Mouse (Mus musculus): ENCODE results near the gene N4bp2l2.
A peak's percentile ranks its signal among the peaks of the same experiment; 100 is the strongest.
"Not testable (repeated sequence)": the region's sequence is repeated elsewhere in the genome, so short reads cannot be mapped to it uniquely, and the experiment has no call there.

N4bp2l2 gene

DNA sequence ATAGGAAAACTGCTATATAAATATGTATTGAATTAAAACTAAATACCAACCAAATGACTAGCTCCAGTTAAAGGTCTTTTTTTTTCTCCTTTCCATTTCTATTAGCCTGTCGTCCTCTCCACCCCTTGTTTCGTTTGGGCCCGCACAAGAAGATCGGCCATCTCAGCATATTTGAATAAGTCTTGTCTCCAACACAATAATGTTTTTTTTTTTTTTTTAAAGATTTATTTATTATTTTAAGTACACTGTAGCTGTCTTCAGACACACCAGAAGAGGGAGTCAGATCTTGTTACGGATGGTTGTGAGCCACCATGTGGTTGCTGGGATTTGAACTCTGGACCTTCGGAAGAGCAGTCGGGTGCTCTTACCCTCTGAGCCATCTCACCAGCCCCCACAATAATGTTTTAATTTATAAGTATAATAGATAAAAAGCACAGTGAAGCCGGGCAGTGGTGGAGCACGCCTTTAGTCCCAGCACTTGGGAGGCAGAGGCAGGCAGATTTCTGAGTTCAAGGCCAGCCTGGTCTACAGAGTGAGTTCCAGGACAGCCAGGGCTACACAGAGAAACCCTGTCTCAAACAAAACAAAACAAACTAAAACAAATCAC is at the start of gene N4bp2l2:
TSS of gene N4bp2l2 (minus strand) at position 51 of the 607 bp plus-strand sequence.
- not testable (repeated sequence) for DNase-seq (ENCODE audit: low read depth, low spot score)

DNA sequence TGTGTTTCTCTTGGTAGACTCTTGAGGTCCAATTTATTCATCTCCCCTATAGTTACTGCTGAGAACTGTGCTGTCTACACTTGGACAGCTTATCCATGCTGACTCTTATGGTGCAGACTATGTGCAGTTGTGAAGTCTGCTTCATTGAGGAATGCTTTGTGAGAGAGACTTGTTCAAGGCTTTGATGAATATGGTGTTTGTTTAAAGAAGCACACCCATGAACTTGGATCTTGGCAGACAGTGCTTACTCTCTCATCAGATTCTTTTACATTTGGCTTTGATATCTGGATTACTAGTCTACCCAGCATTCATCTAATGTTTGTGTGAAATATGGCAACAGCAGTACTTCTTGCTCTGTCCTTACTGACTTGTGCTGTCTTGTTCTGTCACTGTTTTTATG is 47.4 kb upstream of the N4bp2l2 start:
- DNase-seq (ENCODE audit: low read depth, low spot score) = peak; percentile 36

DNA sequence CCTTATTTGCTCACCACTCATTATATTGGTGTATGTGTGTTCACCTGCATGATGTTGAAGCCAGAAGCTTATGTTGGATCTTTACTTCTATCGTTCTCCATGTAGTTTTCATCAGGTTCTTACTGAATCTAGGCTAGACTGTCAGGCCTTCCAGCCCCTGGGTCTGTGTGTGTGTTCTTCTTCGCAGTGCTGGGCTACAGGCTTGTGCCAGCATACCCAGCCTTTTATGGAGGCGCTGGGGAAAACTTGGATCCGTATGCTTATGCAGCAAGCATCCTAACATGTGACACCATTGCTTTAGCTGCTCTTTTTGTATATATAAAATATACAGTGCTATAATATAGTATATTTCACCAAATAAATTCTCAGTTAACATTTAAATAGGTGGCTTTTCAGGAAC is 45.5 kb upstream of the N4bp2l2 start:
- no peak for DNase-seq (ENCODE audit: low read depth, low spot score)

DNA sequence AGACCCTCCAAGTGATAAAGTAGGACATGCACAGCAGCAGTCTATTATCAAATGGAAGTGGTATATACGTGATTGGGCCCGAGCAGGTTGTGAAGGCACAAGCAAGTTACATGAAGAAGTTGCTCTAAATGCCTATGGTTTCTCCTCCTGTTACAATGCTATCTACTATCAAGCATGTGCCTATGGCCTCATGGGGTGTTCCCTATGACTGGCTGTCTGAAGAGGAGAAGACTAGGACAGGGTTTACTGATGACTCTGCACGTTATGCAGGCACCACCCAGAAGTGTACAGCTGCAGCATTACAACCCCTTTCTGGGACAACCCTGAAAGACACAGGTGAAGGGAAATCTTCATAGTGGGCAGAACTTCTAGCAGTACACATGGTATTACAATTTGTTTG is 41.2 kb upstream of the N4bp2l2 start:
- not testable (repeated sequence) for DNase-seq (ENCODE audit: low read depth, low spot score)

DNA sequence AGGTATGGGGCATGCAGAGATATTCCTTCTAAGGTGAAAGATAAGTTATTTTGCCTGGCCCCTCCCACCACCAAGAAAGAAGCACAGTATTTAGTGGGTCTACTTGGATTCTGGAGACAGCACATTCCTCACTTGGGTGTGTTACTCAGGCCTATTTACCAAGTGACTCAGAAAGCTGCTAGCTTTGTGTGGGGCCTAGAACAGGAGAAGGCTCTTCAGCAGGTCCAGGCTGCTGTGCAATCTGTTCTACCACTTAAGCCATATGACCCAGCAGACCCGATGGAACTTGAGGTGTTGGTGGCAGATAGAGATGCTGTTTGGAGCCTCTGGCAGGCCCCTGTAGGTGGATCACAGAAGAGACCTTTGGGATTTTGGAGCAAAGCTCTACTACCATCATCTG is 40.7 kb upstream of the N4bp2l2 start:
- DNase-seq (ENCODE audit: low read depth, low spot score) = peak; percentile 49

DNA sequence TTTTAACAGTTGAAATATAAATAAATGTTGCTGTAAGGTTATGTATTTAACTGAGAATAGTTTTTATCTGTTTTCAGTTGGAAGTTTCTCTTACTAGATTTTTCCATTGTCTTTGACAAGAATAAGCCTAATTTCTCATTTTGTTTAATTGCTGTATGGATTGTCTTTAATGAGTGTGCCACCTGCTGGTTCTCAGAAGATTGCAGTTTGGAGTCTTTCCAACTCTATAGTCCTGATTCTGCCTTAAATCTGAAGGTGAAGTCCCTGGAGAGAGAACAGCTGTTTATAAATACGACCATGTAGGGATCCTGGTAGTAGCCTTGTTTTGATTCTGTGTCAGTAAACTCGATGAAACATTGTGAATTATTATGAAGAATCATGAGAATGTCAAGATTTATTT is 36.7 kb upstream of the N4bp2l2 start:
- peak; percentile 75 for DNase-seq (ENCODE audit: low read depth, low spot score)

DNA sequence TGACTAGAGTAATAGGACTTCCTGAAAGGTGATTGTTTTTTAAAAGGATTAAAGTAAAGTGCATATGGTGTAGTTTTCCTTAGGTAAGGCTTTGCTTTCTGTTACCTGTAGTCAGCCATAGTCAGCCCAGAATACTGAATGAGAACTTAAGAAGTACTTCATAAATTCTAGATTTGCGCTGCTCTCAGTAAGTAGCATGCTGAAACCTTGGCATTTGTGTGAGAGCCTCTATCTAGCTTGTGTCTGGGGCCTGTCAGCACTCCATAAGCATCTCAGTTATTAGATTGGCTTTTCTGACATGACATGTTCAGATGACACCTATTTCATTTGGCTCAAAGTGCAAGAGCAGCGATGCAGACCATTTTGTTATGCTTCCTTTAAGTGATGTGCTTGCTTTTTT is 27.3 kb upstream of the N4bp2l2 start:
- no peak for DNase-seq (ENCODE audit: low read depth, low spot score)

DNA sequence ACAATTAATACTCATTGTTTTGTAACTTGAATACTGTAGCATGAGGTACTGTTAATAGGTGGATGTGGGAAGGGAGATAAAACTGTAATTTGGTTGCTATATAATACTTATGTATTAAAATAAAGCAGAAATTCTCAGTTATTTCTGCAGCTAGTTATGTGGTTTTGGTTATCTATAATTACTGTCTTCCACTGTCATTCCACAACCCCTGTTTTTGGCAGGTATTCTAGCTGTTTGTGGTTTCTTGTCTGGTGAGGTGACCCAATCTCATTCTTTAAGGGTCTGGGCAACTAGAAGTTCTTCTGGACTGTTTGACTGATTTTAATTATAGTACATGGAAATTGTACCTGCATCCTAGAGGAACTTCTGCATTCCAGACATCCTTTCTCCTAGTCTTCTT is 24.7 kb upstream of the N4bp2l2 start:
- DNase-seq (ENCODE audit: low read depth, low spot score) = peak; percentile 48

DNA sequence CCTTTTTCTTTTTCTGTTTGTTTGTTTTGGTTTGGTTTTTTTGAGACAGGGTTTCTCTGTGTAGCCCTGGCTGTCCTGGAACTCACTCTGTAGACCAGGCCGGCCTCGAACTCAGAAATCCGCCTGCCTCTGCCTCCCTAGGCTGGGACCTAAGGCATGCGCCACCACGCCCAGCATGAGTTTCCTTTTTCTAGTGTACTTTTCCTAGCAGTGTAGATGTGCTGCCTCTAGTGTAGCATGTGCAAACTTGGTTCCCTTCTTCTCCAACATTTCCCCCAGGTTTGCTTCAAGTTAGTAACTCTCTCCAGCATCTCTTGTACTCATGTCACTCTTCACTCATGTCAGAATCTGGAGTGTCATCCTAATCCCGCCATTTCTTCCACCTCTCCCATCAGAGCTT is 16.9 kb upstream of the N4bp2l2 start:
- not testable (repeated sequence) for DNase-seq (ENCODE audit: low read depth, low spot score)

DNA sequence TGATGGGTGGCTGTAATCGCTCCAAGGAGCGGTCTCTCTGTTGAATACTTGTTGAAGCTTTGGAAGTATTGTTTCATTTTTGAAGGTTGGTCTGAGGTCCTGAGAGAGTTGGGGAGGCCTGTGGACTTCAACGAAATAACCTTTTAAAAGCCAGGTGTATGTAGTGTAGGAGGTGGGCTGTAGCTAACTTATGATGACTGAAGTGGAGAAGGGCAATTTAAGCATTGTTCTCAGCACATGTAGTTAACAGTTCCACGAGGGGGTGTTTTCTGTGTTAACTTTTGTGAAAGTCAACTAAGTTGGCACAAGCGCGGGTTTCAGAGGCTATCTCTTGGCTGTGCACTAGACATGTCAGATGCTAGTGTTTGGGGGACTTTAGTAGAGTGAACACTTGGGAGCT is 8.9 kb upstream of the N4bp2l2 start:
- peak; percentile 52 for DNase-seq (ENCODE audit: low read depth, low spot score)

DNA sequence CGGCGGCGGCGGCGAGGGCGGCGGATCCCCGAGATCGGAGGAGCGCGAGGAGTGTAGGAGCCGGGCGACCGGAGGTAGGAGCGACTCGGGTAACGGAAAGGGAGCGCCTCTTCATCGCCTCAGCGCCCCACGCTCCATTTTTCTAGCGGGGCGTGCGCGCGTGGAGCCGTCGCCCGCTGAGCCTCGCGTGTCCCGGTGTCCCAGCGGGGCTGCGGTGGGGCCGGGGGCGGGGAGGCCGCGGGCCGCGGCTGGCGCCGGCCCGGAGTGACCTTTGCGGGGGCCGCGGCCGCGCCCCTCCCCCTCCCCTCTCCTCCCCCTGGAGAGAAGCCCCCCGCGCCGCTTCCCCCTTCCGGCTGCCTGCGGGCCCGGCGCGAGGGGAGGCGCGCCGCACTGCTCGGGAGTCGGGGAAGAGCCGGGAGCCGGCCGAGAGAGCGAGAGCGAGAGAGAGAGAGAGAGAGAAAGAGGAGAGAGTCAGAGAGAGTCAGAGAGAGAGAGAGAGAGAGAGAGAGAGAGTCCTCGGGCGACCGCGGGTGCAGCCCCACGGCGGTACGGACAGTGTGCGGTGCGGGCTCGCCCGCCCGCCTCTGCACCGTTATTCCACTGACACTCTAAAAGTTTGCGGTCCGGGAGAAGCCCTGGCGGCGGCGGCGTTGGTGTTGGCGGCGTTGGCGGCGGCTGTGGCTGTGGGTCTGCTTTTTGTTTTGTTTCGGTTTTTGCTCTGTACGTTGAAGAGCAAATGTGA is 8.1 kb upstream of the N4bp2l2 start:
- peak; percentile 52 for DNase-seq (ENCODE audit: low read depth, low spot score)

DNA sequence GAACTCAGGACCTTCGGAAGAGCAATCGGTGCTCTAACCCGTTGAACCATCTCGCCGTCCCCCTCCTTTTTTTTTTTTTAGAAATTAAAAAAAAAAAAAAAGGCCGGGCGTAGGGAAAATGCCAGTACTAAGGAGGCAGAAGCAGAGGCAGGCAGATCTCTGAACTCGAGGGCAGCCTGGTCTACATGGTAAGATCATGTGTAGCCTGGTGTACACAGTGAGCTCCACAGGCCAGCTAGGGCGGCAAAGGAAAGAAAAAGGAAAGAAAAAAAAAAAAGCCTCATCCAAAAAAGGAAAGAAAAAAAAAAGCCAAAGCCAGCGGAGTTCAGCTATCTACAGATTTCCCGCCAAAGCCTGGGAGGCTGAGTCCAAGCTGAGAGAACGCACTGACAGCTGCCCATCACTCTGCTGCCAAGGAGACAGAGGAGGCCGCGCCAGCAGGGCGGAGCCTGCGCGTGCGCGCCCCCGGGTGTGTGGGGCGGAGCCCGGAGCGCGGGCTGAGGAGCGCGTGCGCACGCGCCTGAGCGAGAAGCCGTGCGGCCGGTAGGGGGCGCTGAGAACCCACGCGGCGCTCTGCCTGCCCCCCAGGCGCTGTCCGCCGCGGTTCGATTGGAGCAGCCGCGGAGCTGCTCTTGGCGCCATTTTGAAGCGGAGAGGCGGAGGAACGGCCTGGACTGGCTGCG is 7.3 kb upstream of the N4bp2l2 start, which contains the start of gene Pds5b:
TSS of gene Pds5b (plus strand) at position 587 of the 683 bp plus-strand sequence.
- peak; percentile 94 for DNase-seq (ENCODE audit: low read depth, low spot score)

DNA sequence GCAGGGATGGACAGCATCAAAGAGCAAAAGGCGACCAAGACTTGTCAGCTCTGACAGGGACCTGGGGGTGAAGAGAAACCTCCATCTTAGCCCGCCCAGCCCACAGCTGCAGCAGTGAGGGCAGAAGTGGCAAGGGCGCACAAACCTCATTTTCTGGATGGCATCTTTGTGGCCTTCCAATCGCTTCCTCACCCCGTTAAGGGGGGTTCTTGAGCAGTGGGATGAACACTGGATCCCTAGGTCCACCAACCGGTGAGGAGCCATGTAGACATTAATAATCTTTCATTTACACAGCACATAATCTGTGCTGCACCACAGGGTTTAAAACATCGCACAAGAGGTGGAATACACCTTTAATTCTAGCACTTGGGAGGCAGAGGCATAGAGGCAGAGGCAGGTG is 6.4 kb upstream of the N4bp2l2 start:
- no peak for DNase-seq (ENCODE audit: low read depth, low spot score)

DNA sequence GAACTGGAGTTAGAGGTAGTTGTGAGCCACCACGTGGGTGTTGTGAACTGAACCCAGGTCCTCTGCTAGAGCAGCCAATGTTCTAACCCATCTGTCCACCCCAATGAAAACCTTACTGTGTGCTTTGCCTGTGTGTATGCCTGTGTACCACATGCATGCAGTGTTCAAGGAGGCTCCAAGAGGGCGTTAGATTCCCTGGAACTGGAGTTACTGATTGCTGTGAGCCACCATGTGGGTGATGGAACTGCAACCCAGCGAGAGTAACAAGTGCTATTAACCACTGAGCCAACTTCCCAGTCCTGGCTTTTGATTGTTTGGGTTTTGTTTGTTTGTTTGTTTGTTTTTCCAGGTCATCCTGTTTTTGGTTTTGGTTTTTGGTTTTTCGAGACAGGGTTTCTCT is 2.7 kb upstream of the N4bp2l2 start:
- DNase-seq (ENCODE audit: low read depth, low spot score) = no peak

DNA sequence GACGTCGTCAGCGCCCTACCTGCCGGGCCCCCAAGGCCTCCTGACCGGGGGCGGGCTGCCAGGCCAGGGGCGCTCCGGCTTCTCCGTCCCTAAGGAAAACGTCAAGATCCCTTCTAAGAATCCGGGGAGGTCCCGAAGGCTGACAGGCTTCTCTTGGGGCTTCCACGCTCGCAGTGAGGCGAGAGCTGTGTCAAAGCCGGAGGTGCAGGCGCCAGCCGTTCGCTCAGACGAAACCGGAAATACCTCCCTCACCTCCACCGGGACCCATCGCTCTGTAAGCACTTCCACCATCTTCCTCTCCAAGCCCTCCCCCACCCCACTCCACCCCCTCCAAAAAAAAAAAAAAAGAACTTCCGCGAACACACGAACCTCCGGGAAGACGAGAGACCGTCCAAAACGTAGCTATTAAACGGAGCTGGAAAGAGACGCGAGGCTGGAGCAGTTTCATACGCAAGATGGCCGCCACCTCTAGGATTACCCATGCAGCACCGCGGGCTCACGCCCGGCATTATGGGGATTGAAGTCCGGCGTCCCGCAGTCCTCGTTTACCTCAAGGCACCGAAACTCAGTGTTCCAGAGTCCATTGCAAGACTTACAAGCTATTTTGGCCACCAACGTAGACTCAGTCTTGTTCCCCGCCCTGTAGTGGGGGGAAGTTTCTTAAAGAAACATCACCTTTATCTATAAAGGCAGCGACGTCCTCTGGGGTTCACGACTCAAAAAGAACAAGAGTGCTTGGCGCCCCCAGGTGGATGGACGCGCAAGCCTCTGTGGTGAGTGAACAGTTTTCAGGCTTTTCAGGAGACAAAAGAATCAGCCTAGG is 640 bp downstream of the N4bp2l2 start:
- DNase-seq (ENCODE audit: low read depth, low spot score) = peak; percentile 100

DNA sequence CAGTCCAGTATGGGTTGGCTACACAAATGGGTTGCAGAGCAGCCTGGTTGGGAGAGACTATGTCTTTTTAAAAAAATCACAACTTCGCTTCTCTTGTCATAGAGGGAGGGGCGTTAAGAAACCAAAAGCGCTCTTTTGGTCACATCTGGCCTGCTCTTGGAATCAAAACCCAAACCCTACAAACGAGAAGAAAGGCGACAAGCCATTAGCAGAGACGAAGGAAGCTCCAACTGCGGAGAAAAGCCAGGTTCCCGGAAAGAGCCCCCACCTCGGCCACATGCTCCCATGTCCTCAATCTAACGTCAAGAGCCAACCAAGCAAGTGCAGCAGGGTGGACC is 1.2 kb downstream of the N4bp2l2 start:
- no peak for DNase-seq (ENCODE audit: low read depth, low spot score)

DNA sequence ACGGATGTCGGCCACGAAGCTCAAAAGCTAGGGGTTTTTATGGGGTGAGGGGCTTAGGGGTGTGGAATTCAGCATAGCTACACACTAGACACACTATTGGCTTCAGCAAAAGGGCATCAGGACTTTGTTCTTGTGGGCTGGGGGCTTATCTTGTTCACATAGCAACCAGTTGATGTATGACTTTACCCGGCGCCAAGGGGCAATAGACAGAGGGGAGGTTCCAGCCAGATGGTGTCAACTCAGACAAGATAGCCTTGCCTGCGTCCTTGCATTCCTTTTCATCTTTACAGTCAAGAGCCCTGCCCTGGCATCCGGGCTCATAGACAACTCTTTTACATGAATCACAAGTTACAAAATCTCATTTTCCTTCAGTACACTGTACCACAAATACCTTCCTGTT is 2.1 kb downstream of the N4bp2l2 start:
- DNase-seq (ENCODE audit: low read depth, low spot score) = not testable (repeated sequence)

DNA sequence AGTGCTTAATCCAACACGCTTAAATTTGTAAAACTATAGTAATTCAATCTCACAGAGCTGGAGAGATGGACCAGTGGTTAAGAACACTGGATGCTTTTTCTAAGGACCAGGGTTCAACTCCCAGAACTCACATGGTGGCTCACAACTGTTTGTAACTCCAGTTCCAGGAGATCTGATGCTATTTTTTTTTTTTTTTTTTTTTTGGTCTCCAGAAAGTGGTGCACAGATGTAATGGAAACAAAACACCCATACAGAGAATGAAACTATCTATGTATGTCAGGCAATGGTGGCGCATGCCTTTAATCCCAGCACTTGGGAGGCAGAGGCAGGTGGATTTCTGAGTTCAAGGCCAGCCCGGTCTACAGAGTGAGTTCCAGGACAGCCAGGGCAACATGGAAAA is 5.7 kb downstream of the N4bp2l2 start:
- not testable (repeated sequence) for DNase-seq (ENCODE audit: low read depth, low spot score)

DNA sequence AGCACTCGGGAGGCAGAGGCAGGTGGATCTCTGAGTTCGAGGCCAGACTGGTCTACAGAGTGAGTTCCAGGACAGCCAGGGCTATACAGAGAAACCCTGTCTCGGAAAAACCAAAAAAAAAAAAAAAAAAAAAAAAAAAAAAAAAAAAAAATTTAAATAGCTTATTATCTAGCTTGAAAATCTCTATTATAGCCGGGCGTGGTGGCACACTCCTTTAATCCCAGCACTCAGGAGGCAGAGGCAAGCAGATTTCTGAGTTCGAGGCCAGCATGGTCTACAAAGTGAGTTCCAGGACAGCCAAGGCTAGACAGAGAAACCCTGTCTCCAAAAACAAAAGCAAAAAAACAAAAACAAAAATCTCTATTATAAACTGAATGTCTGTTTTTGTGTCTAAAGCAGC is 6.6 kb downstream of the N4bp2l2 start:
- DNase-seq (ENCODE audit: low read depth, low spot score) = not testable (repeated sequence)

DNA sequence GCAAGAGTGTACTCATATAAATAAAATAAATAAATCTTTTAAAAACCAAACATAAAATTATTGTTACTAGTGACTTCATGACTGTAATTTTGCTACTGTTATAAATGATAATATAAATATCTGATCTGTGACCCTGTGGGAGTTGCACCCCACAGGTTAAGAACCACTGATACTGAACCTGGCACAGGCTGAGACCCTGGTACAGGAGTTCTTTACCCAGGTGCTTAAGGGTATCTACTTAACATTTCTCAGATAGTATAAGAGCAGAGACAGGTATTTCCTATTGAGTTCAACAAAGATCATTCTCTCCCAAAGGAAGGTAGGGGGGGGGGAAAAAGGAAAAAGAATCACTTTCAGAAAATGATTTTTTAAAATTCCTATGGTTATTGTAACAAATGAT is 11.4 kb downstream of the N4bp2l2 start:
- DNase-seq (ENCODE audit: low read depth, low spot score) = no peak

DNA sequence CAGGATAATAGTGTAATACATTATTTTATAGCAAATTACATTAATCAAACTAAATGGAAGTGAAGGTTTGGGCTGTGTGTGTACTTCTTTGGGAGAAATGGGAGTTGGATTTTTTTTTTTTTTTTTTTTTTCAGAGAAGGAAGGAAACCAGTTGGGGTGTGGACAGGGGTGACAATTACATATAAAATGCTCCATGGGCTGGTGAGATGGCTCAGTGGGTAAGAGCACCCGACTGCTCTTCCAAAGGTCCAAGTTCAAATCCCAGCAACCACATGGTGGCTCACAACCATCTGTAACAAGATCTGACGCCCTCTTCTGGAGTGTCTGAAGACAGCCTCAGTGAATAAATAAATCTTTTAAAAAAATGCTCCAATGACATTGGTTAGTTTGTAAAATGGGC is 13.4 kb downstream of the N4bp2l2 start:
- DNase-seq (ENCODE audit: low read depth, low spot score) = no peak

DNA sequence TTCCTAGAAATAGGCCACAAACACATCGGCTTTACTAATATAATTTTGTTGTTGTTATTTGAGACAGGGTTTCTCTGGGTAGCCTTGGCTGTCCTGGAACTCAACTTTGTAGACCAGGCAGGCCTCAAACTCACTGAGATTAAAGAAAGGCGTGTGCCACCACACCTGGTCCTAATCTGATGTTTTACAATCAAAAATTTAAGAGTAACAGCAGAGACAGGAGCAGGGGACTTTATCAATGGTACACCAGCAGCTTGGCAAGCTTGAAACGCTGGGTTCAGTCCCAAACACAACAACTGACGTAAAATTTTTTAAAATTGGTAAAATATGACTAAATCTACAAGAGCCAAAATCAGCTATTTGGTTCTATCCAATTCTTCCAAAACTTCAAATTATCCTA is 21.1 kb downstream of the N4bp2l2 start:
- DNase-seq (ENCODE audit: low read depth, low spot score) = no peak
